Mouse (Mus musculus): Measurements from ENCODE around the gene Tlr4. TPM values are rescaled to one million over a fixed set of nuclear protein-coding genes. Genes with fewer than 3 reads are reported as not detected.

The Tlr4 gene
- total RNA-seq (2023) = 1.3 TPM

GRCm38 (mm10) chr4:66827463-66828162 is at the start of gene Tlr4:
Tlr4 (plus strand) TSS chr4:66827584.

